Mouse (Mus musculus): ENCODE data around the gene Cux1. TPM values are rescaled to one million over a fixed set of nuclear protein-coding genes. Genes with fewer than 3 reads are reported as not detected.

Cux1 gene
- polyA plus RNA-seq, 1 experiment from 2014 or later, result 82.3 TPM

- H3K9ac ChIP-seq (replicated peaks), result no peak overlapping the region
- no peaks in the 10 kb centered on the region for H3K9me3 ChIP-seq
- peaks cover 40% of the 10 kb centered on the region; the same call in 1 of the 2 replicates for H3K36me3 ChIP-seq
- H3K27ac ChIP-seq, result no peak overlapping the region
- H3K4me3 ChIP-seq (replicated peaks), result no peak overlapping the region
- H3K4me2 ChIP-seq, result no peak overlapping the region
- 90% methylated on average over 3 of the region's 3 CpGs for WGBS
- no peak for ATAC-seq (ENCODE audit: insufficient number of reproducible peaks, insufficient read depth, low FRiP score, low TSS enrichment, low read depth)
- H3K4me1 ChIP-seq (replicated peaks), result peaks cover 31% of the 10 kb centered on the region
- H3K27me3 ChIP-seq, result 0 out of 2 replicates have a peak, but pooled peaks cover 3% of the 10 kb centered on the region
These were observed 195.0 kb downstream of the Cux1 start for GRCm38 (mm10) chr5:136372276-136372675.

DNA sequence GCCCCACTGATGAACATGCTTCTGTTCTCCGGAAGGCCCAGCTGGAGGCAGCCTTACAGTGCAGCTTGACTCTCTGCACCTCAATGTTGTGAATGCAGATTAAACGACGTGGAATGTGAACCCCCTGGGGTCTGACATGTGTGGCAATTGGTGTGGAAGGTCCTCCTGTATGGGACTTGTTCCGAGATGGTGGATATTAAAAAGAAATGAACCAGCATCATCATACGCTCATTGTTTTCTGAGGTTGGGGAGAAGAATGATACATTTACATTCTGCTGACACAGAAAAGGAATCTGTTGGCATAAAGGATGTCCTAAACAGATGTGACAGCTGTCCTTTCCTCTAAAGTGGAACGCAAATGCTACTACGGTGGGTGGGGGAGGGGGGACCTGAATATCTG is 203.9 kb downstream of the Cux1 start:
- H3K4me2 ChIP-seq, result no peak overlapping the region
- H3K27me3 ChIP-seq, result no peaks in the 10 kb centered on the region
- no peaks in the 10 kb centered on the region for H3K4me1 ChIP-seq (replicated peaks)
- ATAC-seq (ENCODE audit: insufficient number of reproducible peaks, insufficient read depth, low FRiP score, low TSS enrichment, low read depth), result no peak
- peaks cover 80% of the 10 kb centered on the region for H3K36me3 ChIP-seq
- H3K27ac ChIP-seq, result no peak overlapping the region
- no peaks in the 10 kb centered on the region for H3K9me3 ChIP-seq
- 65% methylated on average over 7 of the region's 7 CpGs for WGBS
- no peak overlapping the region for H3K9ac ChIP-seq (replicated peaks)
- no peak overlapping the region for H3K4me3 ChIP-seq (replicated peaks)

DNA sequence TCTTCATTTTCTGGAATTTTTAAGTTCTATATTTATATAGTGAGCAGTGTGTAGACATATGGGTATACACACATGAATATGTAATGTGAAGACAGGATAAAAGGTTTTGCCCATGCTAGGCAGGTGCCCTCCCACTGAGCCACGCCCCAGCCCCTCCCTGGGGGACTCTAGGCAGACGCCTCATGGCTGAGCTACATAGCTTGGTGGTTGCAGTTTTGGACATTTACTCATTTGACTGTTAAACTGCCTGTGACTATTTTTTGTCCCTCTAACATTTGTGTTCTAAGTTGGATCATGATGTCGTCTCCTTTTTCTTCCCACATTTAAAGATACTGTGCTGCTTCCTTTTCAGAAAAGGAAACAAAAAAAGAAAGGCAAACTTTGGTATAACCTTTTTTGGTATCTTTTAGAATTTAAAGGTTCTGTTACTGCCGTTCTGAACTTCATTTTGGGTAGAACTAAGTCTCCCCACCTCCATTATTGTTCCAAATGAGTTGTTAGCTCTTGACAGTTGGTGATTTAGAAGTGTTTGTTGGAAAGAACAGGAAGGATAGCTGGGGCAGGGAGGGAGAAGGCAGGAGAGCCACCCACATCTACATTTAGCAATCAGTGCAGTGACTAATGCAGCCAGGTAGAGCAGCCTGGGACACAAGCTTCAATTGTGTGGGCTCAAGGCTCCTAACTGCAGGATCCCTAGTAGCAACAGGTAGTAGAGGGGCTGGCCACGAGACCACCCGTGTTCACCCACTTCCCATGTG is 204.6 kb downstream of the Cux1 start:
- no peak overlapping the region for H3K4me2 ChIP-seq
- no peaks in the 10 kb centered on the region for H3K9me3 ChIP-seq
- peaks cover 79% of the 10 kb centered on the region for H3K36me3 ChIP-seq
- no peak overlapping the region for H3K9ac ChIP-seq (replicated peaks)
- no peak overlapping the region for H3K27ac ChIP-seq
- no peak overlapping the region for H3K4me3 ChIP-seq (replicated peaks)
- 90% methylated on average over 6 of the region's 6 CpGs for WGBS
- H3K4me1 ChIP-seq (replicated peaks), result no peaks in the 10 kb centered on the region
- no peaks in the 10 kb centered on the region for H3K27me3 ChIP-seq
- ATAC-seq (ENCODE audit: insufficient number of reproducible peaks, insufficient read depth, low FRiP score, low TSS enrichment, low read depth), result no peak

- no peak for ATAC-seq (ENCODE audit: insufficient number of reproducible peaks, insufficient read depth, low FRiP score, low TSS enrichment, low read depth)
- H3K36me3 ChIP-seq, result peaks cover 79% of the 10 kb centered on the region
These were observed 205.3 kb downstream of the Cux1 start for GRCm38 (mm10) chr5:136362021-136362420.

GRCm38 (mm10) chr5:136357227-136357626 is 210.1 kb downstream of the Cux1 start:
- H3K9me3 ChIP-seq, result no peaks in the 10 kb centered on the region
- H3K4me2 ChIP-seq, result no peak overlapping the region
- H3K4me3 ChIP-seq (replicated peaks), result no peak overlapping the region
- 72% methylated on average over 2 of the region's 2 CpGs for WGBS
- H3K4me1 ChIP-seq (replicated peaks), result peaks cover 7% of the 10 kb centered on the region; the same call in 1 of the 2 replicates
- no peak overlapping the region for H3K9ac ChIP-seq (replicated peaks)
- H3K27ac ChIP-seq, result no peak overlapping the region
- ATAC-seq (ENCODE audit: insufficient number of reproducible peaks, insufficient read depth, low FRiP score, low TSS enrichment, low read depth), result no peak
- H3K27me3 ChIP-seq, result no peaks in the 10 kb centered on the region
- H3K36me3 ChIP-seq, result peaks cover 63% of the 10 kb centered on the region

More at GRCm38 (mm10) chr5:136362021-136362420, 205.3 kb downstream of the Cux1 start:
- no peak overlapping the region for H3K4me3 ChIP-seq (replicated peaks)
- H3K9ac ChIP-seq (replicated peaks), result no peak overlapping the region
- H3K27me3 ChIP-seq, result no peaks in the 10 kb centered on the region
- WGBS, result 93% methylated on average over 5 of the region's 5 CpGs
- H3K4me2 ChIP-seq, result no peak overlapping the region
- no peaks in the 10 kb centered on the region for H3K4me1 ChIP-seq (replicated peaks)
- no peaks in the 10 kb centered on the region for H3K9me3 ChIP-seq
- H3K27ac ChIP-seq, result no peak overlapping the region

GRCm38 (mm10) chr5:136355583-136356126 is 211.6 kb downstream of the Cux1 start:
- no peak for ATAC-seq (ENCODE audit: insufficient number of reproducible peaks, insufficient read depth, low FRiP score, low TSS enrichment, low read depth)
- no peak overlapping the region for H3K9ac ChIP-seq (replicated peaks)
- WGBS, result 91% methylated on average over 3 of the region's 3 CpGs
- H3K27ac ChIP-seq, result no peak overlapping the region
- H3K4me3 ChIP-seq (replicated peaks), result no peak overlapping the region
- no peaks in the 10 kb centered on the region for H3K9me3 ChIP-seq
- H3K36me3 ChIP-seq, result peaks cover 57% of the 10 kb centered on the region
- peaks cover 7% of the 10 kb centered on the region; the same call in 1 of the 2 replicates for H3K4me1 ChIP-seq (replicated peaks)
- no peaks in the 10 kb centered on the region for H3K27me3 ChIP-seq
- no peak overlapping the region for H3K4me2 ChIP-seq

DNA sequence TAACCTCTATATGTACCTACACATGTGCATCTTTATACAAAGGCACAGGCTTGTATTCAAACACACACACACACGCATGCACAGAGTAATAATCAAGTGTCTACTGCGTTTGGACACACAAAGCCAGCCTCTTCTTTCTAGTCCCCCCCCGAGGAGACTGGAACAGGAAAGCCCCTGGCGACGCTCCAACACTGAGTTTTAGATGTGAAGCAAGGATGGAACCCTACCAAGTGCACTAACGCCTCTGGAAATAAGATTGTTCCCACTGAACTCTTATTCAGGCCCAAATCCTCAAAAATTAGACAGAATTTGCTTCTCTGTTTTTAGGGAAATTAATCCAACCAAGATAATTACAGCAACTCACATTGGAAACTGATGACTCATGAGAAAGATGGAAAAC is 212.6 kb downstream of the Cux1 start:
- peaks cover 7% of the 10 kb centered on the region; the same call in 1 of the 2 replicates for H3K4me1 ChIP-seq (replicated peaks)
- no peak overlapping the region for H3K27ac ChIP-seq
- no peaks in the 10 kb centered on the region for H3K9me3 ChIP-seq
- H3K27me3 ChIP-seq, result no peaks in the 10 kb centered on the region
- H3K36me3 ChIP-seq, result peaks cover 48% of the 10 kb centered on the region
- no peak for ATAC-seq (ENCODE audit: insufficient number of reproducible peaks, insufficient read depth, low FRiP score, low TSS enrichment, low read depth)
- no peak overlapping the region for H3K4me2 ChIP-seq
- H3K4me3 ChIP-seq (replicated peaks), result no peak overlapping the region
- no peak overlapping the region for H3K9ac ChIP-seq (replicated peaks)
- WGBS, result 93% methylated on average over 6 of the region's 6 CpGs

- Histone ChIP-seq H3K27me3 (no peaks in the 10 kb centered on the region), H3K27ac (no peak overlapping the region), H3K4me1 (replicated peaks) (peaks cover 7% of the 10 kb centered on the region; the same call in 1 of the 2 replicates), H3K9ac (replicated peaks) (no peak overlapping the region), H3K4me3 (replicated peaks) (no peak overlapping the region), H3K4me2 (no peak overlapping the region), H3K36me3 (peaks cover 39% of the 10 kb centered on the region), H3K9me3 (no peaks in the 10 kb centered on the region)
- ATAC-seq (ENCODE audit: insufficient number of reproducible peaks, insufficient read depth, low FRiP score, low TSS enrichment, low read depth), result no peak
- 54% methylated on average over 8 of the region's 8 CpGs for WGBS
These were observed 214.2 kb downstream of the Cux1 start for GRCm38 (mm10) chr5:136353114-136353513.

GRCm38 (mm10) chr5:136343156-136343890 is 224.0 kb downstream of the Cux1 start:
- Histone ChIP-seq H3K4me3 (replicated peaks) (no peak overlapping the region), H3K27me3 (no peaks in the 10 kb centered on the region), H3K9me3 (no peaks in the 10 kb centered on the region), H3K4me2 (no peak overlapping the region), H3K9ac (replicated peaks) (no peak overlapping the region), H3K27ac (no peak overlapping the region), H3K36me3 (peaks cover 40% of the 10 kb centered on the region), H3K4me1 (replicated peaks) (no peaks in the 10 kb centered on the region)
- no peak for ATAC-seq (ENCODE audit: insufficient number of reproducible peaks, insufficient read depth, low FRiP score, low TSS enrichment, low read depth)
- 85% methylated on average over 15 of the region's 15 CpGs for WGBS

GRCm38 (mm10) chr5:136336798-136337527 is 230.3 kb downstream of the Cux1 start:
- Histone ChIP-seq H3K4me3 (replicated peaks) (no peak overlapping the region), H3K27ac (no peak overlapping the region), H3K4me2 (no peak overlapping the region), H3K36me3 (peaks cover 77% of the 10 kb centered on the region), H3K9ac (replicated peaks) (no peak overlapping the region), H3K27me3 (no peaks in the 10 kb centered on the region), H3K9me3 (no peaks in the 10 kb centered on the region), H3K4me1 (replicated peaks) (no peaks in the 10 kb centered on the region)
- no peak for ATAC-seq (ENCODE audit: insufficient number of reproducible peaks, insufficient read depth, low FRiP score, low TSS enrichment, low read depth)
- WGBS, result 91% methylated on average over 4 of the region's 4 CpGs

DNA sequence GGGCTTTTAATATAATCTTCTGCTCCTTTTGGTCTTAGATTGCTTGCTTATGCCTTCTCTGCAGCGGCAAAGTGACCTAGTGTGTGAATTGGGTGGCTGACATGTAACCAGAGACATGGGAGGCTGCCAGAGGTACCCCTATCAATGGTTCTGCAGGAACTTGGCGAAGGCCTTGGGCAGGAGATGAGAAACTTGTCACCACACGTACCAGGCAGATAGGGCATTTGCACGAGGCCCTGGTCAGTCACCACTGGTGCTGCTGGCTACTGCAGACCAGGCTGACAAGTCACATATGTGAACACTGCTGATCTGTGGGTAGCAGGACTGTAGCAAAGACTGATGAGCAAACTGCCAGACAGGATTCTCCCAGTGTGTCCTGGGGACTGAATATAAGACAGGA is 231.6 kb downstream of the Cux1 start:
- WGBS, result 85% methylated on average over 4 of the region's 4 CpGs
- no peak for ATAC-seq (ENCODE audit: insufficient number of reproducible peaks, insufficient read depth, low FRiP score, low TSS enrichment, low read depth)
- Histone ChIP-seq H3K27me3 (no peaks in the 10 kb centered on the region), H3K27ac (no peak overlapping the region), H3K4me3 (replicated peaks) (no peak overlapping the region), H3K9ac (replicated peaks) (no peak overlapping the region), H3K4me2 (no peak overlapping the region), H3K9me3 (no peaks in the 10 kb centered on the region), H3K4me1 (replicated peaks) (no peaks in the 10 kb centered on the region), H3K36me3 (peaks cover 88% of the 10 kb centered on the region)
